Mouse (Mus musculus) neutrophil, adult 83 days (primary cell): ENCODE results near the gene Eif4b. TPM values are rescaled to one million over a fixed set of nuclear protein-coding genes. Genes with fewer than 3 reads are reported as not detected.

Source experiments
- total RNA-seq, 2 experiments: library from RNA; stranded (reverse); gene quantifications; one replicate each; pipeline ENCODE4 v1.2.4; 2023

Eif4b gene
- 100 to 1,000 TPM; 134 to 139 TPM for total RNA-seq

GRCm38 (mm10) chr15:102073559-102074069 is at the start of gene Eif4b:
TSS of gene Eif4b (plus strand) at chr15:102073773.

DNA sequence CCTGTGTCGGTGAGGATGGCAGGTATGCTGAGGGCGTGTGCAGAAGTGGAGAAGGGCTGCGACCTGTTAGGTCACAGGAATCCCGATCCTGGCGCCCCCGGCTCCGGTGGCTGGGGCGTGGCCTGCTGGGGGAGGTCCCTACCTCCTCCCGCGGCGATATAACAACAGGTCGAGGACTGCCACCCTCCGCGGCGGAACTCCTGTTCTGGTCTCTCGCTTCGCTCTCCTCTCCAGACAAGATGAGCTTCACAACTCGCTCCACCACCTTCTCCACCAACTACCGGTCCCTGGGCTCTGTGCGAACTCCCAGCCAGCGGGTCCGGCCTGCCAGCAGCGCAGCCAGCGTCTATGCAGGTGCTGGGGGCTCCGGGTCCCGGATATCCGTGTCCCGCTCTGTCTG is 45.5 kb upstream of the Eif4b start, which contains the start of gene Krt18:
Gene Krt18 (plus strand): TSS at position 141 of the 400 bp plus-strand sequence.

GRCm38 (mm10) chr15:102100161-102100981 is 26.8 kb downstream of the Eif4b start, which contains the start of gene Tns2:
TSS of gene Tns2 (plus strand) at chr15:102100413.

GRCm38 (mm10) chr15:102136129-102136758 is 62.7 kb downstream of the Eif4b start, which contains the start of gene Spryd3:
TSS of gene Spryd3 (minus strand) at chr15:102136234.

GRCm38 (mm10) chr15:102144274-102144711 is 70.7 kb downstream of the Eif4b start, which contains the start of gene Igfbp6:
TSS of gene Igfbp6 (plus strand) at chr15:102144362.

Other genes starting within 250 kb of the Eif4b start
- gene Krt1, start 223.0 kb upstream of the Eif4b start, total RNA-seq: not detected
- gene Krt77, start 204.1 kb upstream of the Eif4b start, total RNA-seq: not detected
- not detected for gene Krt76, start 180.9 kb upstream of the Eif4b start, total RNA-seq
- not detected for gene Krt4, start 149.0 kb upstream of the Eif4b start, total RNA-seq
- gene Krt79, start 133.4 kb upstream of the Eif4b start, total RNA-seq: not detected
- not detected for gene Krt78, start 119.5 kb upstream of the Eif4b start, total RNA-seq
- gene Krt8, start 69.3 kb upstream of the Eif4b start, total RNA-seq: not detected
- gene Krt18, start 45.6 kb upstream of the Eif4b start, total RNA-seq: under 1 TPM; 0.46 to 0.94 TPM
- gene Tns2, start 26.6 kb downstream of the Eif4b start, total RNA-seq: under 1 TPM; 0.53 to 0.64 TPM
- 10 to 100 TPM; 23.0 to 23.2 TPM for gene Spryd3, start 62.5 kb downstream of the Eif4b start, total RNA-seq
- under 1 TPM; 0.31 to 0.38 TPM for gene Igfbp6, start 70.6 kb downstream of the Eif4b start, total RNA-seq
- gene Soat2, start 76.8 kb downstream of the Eif4b start, total RNA-seq: 1 to 10 TPM; 1.6 to 1.8 TPM
- gene Zfp740, start 129.5 kb downstream of the Eif4b start, total RNA-seq: 10 to 100 TPM; 74.2 to 76.8 TPM
- gene Csad, start 131.0 kb downstream of the Eif4b start, total RNA-seq: 10 to 100 TPM; 16.8 to 20.8 TPM
- 100 to 1,000 TPM; 220 to 236 TPM for gene Itgb7, start 158.2 kb downstream of the Eif4b start, total RNA-seq
- gene Rarg, start 183.7 kb downstream of the Eif4b start, total RNA-seq: 10 to 100 TPM; 41.1 to 42.1 TPM
- not detected for gene Gm9918, start 196.8 kb downstream of the Eif4b start, total RNA-seq
- 10 to 100 TPM; 34.6 to 35.3 TPM for gene Mfsd5, start 205.7 kb downstream of the Eif4b start, total RNA-seq
- gene Espl1, start 222.5 kb downstream of the Eif4b start, total RNA-seq: 10 to 100 TPM; 46.9 to 47.3 TPM